Mouse (Mus musculus): ENCODE data around the gene Tmcc1.

DNA sequence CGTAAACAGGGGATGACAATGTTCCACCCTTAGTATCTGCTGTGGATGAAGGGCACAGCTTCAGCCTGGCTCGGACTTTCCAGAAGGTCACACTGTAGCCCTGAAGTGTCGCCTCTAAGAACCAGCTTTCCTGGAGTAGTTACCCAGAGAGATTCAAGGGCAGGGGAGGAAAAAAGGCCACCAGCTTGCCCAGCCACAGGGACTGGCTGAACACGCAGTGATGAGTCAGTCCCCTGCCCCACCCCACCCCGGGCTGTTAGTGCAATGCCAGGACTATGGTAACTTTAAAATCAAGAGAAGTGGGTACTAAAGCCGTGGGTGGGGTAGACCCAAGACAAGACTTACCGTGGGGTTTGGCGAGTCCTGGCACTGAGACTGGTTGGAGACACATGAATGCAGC lies 217.7 kb downstream of the Tmcc1 start:
- no peak for TF ChIP-seq CTCF (IDR thresholded peaks at IDR 0.05; ENCODE audit: low read depth, low read length)
- no peak for TF ChIP-seq POLR2A (IDR thresholded peaks at IDR 0.05; ENCODE audit: extremely low read depth, insufficient read depth, low read length)
